Mouse (Mus musculus) myocyte (in vitro differentiated cells): Measurements from ENCODE around the gene Dlx3.

Experiments
- CEBPB ChIP-seq: IDR thresholded peaks from 2 replicates; pipeline ENCODE4 v1.6.1; 2011; ENCODE audit warnings: mild to moderate bottlenecking, moderate library complexity; ENCODE audit not compliant: poor library complexity, insufficient read depth, severe bottlenecking
- POLR2AphosphoS2 ChIP-seq: IDR thresholded peaks from one replicate; pipeline ENCODE4 v1.6.1; 2011; ENCODE audit warnings: low read depth, control low read depth; ENCODE audit not compliant: insufficient read length

DNA sequence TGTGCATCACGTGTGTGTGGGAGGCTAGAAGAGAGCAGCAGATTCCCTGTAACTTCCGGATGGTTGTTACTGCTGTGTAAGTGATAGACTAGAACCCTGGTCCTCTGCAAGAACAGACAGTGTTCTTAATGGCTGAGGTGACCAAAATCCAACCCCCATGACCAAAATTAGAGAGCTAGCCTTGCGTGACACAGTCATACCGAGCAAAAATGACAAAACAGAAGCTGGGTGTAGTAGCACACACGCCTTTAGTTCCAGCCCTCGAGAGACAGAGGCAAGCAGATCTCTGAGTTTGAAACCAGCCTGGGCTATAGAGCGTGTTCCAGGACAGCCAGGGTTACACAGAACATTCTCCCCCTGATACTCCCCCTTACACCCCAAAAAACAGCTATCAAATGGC lies 9.8 kb upstream of the Dlx3 start:
- no peak for TF ChIP-seq CEBPB
- no peak for TF ChIP-seq POLR2AphosphoS2
